Mouse (Mus musculus): ENCODE measurements at regions not wholly inside any gene's neighbourhood (a gene's known extent, or its start where the extent isn't known, plus 50 kb on each side); places are given as distances from the start of the nearest gene placed in this dataset.

- DNase-seq: no peak
These were observed 128.0 kb upstream of the Zfp703 start for GRCm38 (mm10) chr8:26848955-26849684.

DNA sequence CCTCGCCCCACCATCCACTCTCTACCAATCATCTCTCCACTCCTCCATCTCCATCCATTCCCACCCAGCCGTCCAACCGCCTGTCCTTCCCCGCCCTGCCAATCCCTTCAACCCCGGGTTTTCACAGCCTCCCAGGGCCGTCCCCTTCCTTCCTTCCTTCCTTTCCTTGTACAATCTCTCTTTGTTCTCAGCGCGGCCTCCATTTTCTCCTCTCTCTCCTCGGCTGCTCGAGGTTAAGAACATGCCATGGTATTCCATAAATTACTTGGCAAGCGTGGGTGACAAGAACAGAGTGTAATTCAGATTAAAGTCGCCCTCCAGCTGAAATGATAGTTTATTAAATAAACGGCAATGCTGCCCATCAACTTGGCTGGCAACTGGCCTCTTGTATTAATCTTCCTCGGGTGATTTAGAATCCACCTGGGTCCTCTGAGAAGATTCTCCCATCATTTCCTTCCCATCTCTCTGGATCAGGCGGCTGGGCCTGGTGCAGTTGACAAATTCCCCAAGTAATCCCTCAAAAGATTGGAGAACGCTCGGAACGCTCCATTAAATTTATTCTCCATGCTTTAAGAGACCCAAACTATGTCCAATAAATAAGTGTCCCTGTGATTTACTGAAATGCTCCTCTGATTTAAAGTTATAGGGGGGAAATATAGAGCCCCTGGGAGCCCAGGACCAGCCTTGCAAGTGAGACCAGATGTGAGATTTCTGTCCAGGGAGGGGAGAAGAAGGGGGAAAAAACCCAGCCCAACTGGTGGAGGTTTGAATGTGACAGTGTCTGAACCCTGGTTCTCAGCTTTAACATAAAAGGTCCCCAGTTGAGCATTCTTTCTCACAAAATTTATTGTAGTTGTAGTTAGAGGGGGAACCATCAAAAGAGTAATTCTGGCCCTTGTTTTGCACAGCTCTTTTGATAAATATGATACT, 125.0 kb upstream of the Zfp703 start:
- DNase-seq: no peak

DNA sequence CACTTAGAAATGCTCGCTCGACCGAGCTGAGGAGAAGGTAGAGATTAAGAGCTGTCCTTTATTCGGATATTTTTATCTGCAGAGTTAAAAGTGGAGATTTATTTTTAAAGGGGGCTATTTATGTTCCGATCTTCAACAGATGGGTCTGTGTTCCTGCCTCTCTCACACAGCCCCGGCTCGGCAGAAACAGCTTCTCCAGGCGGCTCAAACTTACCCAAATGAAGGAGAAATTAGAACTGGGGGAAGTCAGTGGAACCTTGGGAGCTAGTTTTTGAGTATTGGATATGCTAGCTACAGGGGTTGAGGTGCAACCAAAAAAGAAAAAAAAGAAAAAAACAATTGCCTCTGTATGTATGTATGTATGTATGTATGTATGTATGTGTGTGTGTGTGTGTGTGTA, 124.2 kb upstream of the Zfp703 start:
- DNase-seq: no peak

DNA sequence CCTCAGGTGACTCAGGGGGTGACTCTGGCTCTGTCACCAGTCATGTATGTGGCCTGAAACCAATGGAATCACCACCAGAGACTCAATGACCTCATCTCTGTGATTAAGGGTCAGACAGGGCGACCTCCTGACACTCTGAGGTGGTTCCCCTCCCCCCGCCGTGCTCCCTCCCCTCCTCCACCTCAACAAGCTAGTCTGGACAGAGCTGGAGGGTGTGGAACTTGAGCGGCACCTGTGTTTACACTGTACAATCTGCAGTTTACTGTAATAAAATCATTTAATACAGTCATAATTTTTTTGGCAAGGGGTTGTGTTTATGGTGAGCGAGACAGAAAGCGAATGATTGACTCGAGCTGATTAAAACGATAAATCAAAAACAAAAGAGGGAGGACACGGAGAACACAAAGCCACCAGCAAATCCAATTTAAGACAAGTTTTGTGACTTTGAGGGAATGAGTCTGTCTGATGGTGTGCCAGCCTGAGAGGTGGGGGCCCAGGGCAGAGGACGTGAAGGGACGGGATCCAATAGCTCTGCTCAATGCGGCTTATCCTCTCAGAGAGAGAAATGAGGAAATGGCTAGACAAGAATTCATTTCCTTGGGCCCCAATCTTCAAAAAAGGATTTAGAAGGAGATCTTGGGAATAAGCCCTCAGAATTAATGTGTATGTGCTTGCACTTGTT, 122.4 kb upstream of the Zfp703 start:
- no peak for DNase-seq

GRCm38 (mm10) chr8:26855256-26855655, 121.9 kb upstream of the Zfp703 start:
- DNase-seq: no peak

DNA sequence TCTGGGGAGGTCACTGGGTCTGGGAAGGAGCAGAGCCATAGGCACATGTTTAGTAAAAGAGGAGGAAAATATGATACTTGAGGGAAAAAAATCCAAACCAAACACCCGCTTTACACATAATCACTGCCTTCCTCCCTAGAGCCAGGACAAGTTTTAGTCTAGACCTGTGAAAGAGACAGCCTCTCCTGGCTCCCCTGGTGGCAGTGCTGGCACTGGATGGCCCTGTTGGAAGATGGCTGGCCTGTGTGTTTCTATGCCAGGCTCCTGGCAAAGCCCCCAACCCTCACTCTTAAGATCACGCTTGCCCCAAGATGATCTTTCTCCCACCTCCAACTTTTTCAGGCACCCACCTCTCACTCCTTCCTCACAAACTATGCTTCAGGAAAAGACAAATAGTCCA, 112.6 kb upstream of the Zfp703 start:
- DNase-seq: no peak

DNA sequence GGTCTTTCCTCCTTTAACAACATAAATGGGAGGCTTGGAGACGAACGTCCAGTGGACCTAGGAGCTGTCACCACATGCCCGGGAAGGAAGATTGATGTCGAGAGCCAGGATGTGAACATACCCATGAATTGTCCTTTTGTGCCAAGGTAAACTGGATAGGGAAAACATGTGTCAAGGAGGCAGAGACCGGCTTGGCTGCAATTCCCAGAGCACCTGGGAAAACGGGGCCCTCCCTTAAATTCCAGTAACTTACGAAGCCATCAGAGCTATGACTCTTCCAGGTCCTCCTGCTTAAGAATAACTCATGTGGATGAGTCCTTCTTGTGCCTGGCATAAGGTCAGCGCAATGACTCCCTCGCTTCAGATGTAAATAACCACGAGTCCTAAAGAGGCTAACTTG, 112.2 kb upstream of the Zfp703 start:
- DNase-seq: no peak

DNA sequence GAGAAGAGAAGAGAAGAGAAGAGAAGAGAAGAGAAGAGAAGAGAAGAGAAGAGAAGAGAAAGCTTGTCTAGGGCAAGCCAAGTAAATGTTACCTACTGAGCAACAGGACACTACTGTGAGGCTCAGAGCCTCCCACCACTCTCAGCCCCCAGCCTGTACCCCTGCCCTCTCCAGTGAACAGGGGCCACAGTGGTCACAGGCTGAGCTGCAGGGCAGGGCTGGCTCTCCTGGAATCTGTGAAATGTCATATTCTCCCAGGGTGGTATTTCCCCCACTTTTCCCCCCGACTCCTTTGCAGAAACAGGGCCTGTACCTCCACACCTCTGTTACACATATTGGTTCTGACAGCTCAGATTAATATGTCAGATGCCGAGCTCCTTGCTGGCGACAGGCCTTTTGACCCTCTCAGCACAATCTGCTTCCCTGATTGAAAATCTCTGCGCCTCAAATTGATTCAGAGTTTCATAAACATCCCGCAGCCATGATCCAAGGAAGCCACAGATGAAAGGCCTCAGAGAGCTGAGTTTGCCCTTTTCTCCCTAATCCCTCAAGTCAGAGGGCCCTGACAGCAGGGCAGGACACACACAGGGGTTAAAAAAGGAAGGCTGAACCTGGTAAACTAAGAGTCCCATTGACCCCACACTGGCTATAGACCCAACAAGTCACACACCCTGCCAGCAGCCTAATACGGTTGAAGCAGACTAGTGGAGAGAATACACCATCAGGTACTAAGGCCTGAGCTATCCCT, 108.8 kb upstream of the Zfp703 start:
- DNase-seq: no peak

- DNase-seq: no peak
These were observed 108.3 kb upstream of the Zfp703 start for GRCm38 (mm10) chr8:26868849-26869110.

- no peak for DNase-seq
These were observed 105.3 kb upstream of the Zfp703 start for GRCm38 (mm10) chr8:26871838-26872237.

GRCm38 (mm10) chr8:26872382-26872781, 104.7 kb upstream of the Zfp703 start:
- DNase-seq: no peak

- no peak for DNase-seq
These were observed 104.3 kb upstream of the Zfp703 start for GRCm38 (mm10) chr8:26872815-26873214.

- DNase-seq: no peak
These were observed 96.9 kb upstream of the Zfp703 start for GRCm38 (mm10) chr8:26880177-26880576.

GRCm38 (mm10) chr8:26881268-26882120, 95.6 kb upstream of the Zfp703 start:
- no peak for DNase-seq

GRCm38 (mm10) chr8:26882616-26883015, 94.5 kb upstream of the Zfp703 start:
- no peak for DNase-seq

- DNase-seq: no peak
These were observed 93.8 kb upstream of the Zfp703 start for GRCm38 (mm10) chr8:26883285-26883684.

DNA sequence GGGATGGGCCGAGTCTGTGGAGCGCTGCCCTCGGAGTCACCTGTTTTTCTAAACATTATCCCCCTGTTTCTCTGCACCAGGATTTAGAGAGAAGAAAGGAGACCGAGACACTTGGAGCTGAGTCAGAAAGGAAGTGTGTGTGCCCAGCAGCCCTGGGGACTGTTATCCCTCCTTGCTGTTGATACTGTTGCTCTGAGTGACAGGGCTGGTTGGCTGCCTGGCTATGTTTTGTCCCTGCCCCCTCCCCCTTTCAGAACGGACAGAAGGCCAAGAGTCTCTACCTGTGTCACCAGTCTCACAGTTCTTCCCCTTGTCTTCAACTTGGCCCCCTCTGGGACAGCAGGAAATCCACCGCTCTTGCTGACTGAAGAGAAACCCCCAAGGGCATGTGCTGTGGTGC, 93.4 kb upstream of the Zfp703 start:
- DNase-seq: no peak

DNA sequence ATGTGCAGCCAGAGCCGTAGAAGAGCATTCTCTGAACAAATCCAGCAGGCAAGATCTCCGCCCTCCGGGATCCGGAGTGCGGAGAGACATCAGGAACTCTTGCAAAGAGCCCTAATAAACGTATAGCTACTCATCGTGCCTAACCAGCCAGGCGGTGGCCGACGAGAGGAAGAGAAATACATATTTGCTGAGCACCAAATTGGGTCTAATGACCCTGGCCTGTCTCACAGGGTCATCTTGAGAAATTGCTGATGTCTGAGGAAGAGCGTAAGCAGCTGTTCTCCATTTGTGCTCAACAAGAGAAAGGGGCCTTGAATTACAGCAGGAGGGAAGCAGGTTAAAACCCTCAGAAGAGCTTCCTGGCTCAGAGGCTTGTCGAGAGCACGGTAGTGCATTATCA, 92.8 kb upstream of the Zfp703 start:
- DNase-seq: no peak

DNA sequence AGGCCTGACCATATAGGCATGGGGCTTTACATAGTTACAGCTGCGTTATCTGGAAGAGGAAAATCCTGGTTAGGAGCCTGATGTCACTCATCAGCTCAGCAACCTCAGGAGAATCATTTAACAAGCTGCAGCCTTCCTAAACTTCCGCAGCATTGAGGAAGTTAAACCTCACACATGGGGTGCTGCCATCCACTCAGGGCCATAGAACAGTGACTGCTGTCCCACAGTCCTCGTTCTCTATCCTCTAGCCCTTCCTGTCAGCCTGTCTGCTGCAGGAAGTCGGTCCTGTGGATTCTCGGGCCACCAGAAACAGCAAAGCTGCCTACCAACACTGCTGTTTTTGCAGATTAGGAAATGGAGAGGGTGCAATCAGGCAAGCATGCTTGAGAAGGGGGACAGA, 91.8 kb upstream of the Zfp703 start:
- no peak for DNase-seq

DNA sequence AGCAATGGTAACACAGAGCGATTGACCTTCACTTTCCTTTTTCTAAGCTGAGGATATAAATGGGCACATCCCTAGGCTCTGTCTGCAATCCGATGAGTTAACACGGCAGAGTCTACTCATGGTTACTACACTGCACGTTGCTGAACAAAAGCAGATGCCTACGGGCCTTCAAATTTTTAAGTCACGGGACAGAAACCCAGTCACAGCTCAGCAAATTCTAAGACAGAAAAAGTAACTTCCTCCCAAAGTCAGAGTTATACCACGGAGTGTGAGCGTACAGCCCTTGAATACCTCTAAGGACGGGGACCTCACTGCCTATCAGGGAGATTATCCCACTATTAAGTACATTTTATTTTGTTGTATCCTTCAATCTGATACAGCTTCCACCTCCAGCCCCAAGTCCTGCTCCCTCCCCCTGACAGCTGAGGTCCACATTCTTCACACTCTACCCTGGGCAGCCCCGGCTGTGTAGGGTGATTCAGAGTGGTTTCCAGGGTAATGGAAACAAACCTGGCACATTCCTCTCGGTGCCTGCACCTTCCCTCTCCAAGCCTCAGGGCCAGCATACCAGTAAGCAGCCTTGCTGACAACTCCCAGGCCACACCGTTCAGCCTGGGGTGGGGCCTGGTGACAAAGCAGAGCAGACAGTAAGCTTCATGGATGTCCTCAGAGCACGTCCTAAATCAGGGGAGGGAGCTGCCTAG, 90.2 kb upstream of the Zfp703 start:
- DNase-seq: no peak

DNA sequence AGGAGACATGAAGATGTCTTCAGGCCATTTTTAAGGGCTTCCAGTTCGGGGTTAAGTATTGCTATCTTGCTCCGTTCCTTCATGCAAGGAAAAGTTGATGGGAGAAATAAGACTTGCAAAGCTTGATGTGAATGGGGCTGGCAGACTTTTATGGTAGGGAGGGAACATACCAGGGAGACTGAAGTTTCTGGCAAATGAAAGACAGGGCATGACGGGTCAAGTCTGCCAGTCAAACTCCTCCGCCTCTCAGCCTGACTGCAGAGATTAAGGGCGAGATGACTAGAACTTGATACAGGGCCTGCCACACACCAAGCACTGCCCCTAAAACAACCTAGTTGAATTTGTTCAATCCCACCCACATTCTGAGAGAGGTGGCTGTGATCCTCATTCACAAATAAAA, 89.6 kb upstream of the Zfp703 start:
- no peak for DNase-seq

Data from kidney, postnatal 36 days (tissue).